Mouse (Mus musculus): Measurements from ENCODE around the gene Med22.
"Not testable (repeated sequence)": the region's sequence is repeated elsewhere in the genome, so short reads cannot be mapped to it uniquely, and the experiment has no call there.

Gene Med22

DNA sequence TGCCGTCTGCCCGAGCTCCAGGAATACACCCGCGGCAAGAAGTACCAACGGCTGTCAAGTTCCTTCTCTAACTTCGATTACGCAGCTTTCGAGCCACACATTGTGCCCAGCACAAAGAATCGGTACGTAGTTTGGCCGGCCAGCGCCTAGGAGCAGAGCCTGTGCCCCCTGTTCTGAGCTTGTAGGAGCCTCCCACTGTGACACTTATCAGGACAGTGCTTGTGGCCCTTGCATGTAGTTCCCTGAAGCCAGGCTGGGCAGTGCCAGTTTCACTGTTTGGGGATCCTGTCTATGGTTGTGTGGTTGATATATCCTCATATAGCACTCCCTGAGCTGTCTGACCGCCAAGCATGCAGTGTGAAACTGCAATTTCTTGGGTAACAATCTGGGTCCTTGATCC is 6.3 kb upstream of the Med22 start:
- DNase-seq (ENCODE audit: extremely low spot score, low read depth, low spot score), result no peak

DNA sequence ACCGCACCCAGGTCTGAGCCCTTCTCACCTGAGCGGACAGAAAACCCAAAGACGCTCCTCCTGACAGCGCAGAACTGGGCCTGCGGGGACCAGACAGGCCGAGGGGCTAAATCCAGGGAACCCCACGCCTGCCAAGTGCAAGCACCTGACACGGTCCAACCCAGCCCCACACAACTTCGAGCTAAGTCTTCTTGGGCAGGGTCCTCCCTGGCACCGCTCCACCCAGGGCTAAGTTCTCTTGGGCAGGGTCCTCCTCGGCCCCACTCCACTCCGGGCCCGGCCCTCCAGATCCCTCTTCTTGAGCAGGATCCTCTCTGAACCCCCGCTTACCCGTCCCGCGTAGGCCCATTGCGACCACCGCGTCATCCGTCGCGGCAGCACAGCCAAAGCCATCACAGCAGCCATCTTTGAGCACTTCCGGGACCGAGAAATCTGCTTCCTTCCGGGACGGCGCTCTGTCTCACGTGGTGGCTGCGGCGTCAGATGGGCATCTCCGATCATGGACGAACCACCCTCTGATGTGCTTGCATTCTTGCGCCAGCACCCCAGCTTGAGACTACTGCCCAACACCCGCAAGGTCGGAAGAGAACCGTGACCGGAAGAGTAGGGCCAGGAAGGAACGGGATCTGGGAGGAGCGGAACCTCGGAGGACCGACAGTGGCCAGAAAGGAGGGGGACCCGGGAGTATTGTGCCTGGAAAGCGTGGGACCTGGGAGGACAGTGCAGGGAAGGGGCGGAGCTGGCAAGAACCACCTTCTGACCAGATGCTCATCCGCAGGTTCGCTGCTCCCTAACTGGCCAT is 5.7 kb upstream of the Med22 start, which contains the start of the genes Surf2 and Surf1:
TSS of gene Surf2 (plus strand) at position 441 of the 802 bp plus-strand sequence.
TSS of gene Surf1 (minus strand) at position 604 of the 802 bp plus-strand sequence.
- DNase-seq (ENCODE audit: extremely low spot score, low read depth, low spot score), result no peak

- no peak for DNase-seq (ENCODE audit: extremely low spot score, low read depth, low spot score)
These were observed 3.9 kb upstream of the Med22 start for GRCm38 (mm10) chr2:26914148-26914941.

GRCm38 (mm10) chr2:26913416-26914147 is 3.1 kb upstream of the Med22 start:
- no peak for DNase-seq (ENCODE audit: extremely low spot score, low read depth, low spot score)

- DNase-seq (ENCODE audit: extremely low spot score, low read depth, low spot score), result no peak
These were observed 1.8 kb upstream of the Med22 start for GRCm38 (mm10) chr2:26912253-26912770.

- no peak for DNase-seq (ENCODE audit: extremely low spot score, low read depth, low spot score)
These were observed 703 bp upstream of the Med22 start for GRCm38 (mm10) chr2:26910994-26911765.

DNA sequence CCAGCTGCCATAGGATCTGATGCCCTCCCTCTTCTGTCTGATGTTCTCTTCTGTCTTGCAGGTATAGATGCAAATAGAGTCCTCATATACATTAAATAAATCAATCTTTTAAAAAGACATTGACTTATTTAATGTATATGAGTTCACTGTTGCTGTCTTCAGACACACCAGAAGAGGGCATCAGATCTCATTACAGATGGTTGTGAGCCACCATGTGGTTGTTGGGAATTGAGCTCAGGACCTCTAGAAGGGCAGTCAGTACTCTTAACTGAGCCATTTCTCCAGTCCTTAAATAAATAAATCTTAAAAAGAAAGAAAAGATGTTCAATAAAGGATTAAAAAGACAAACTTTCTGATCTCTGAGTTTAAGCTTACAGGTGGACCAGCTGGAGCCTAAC is 1.1 kb downstream of the Med22 start:
- no peak for DNase-seq (ENCODE audit: extremely low spot score, low read depth, low spot score)

- DNase-seq (ENCODE audit: extremely low spot score, low read depth, low spot score), result no peak
These were observed 1.6 kb downstream of the Med22 start for GRCm38 (mm10) chr2:26908710-26909386.

DNA sequence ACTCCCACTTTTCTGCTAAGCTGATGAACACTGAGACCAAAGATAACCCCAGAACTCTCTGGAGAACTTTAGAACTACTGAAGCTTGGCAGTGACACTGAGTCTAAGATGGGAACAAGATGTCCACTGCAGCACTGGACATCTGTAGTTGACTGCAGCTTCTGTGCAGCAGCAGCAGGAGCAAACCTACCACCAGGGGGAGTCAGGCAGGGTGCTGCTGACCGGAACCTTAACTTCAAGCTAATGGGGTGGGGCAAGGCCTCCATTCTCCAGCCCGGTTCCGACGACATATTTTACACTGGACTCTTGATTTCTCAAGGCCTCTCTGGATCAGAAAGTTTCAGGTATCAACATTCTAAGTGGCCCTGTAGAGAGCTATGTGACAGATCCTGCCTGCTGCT is 3.4 kb downstream of the Med22 start:
- DNase-seq (ENCODE audit: extremely low spot score, low read depth, low spot score), result no peak

- DNase-seq (ENCODE audit: extremely low spot score, low read depth, low spot score), result no peak
These were observed 4.0 kb downstream of the Med22 start for GRCm38 (mm10) chr2:26906431-26906830.

DNA sequence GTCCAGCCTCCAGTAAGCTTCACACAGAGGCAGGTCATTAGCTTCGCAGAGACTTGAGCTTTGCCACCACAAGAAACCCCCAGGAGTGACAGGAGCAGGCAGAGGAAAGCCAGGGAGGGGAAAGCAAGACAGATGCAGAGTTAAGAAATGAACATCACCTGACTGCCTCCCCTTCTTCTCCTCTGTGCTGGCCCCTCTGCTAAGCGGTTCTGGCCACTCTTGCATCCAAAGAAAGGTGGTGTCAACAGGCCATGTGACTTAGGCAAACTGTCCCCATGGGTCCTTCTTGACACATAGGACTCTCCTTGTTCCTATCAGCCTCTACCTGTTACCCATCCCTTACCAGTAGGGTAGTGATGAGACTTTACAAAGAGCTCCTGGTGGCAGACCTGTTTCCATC is 4.5 kb downstream of the Med22 start:
- DNase-seq (ENCODE audit: extremely low spot score, low read depth, low spot score), result no peak

DNA sequence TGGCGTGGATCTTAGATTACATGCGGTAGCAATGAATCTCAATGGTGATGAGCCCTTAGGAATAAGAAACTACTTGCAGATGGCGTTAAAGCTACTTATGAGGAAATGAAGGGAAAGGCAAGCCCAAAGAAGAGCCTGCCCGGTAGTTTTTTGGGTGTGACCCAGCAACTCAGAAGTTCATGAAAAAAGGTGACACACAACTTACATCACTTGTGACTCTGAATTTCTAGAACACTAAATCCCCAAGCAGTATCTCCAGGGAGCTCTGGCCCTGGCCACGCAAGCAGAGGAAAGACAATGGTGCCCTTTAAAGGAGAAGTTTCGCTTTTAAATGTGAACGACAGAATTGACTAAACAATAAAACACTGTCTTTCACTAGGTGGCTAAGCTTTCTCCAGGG is 7.2 kb downstream of the Med22 start:
- DNase-seq (ENCODE audit: extremely low spot score, low read depth, low spot score), result no peak

DNA sequence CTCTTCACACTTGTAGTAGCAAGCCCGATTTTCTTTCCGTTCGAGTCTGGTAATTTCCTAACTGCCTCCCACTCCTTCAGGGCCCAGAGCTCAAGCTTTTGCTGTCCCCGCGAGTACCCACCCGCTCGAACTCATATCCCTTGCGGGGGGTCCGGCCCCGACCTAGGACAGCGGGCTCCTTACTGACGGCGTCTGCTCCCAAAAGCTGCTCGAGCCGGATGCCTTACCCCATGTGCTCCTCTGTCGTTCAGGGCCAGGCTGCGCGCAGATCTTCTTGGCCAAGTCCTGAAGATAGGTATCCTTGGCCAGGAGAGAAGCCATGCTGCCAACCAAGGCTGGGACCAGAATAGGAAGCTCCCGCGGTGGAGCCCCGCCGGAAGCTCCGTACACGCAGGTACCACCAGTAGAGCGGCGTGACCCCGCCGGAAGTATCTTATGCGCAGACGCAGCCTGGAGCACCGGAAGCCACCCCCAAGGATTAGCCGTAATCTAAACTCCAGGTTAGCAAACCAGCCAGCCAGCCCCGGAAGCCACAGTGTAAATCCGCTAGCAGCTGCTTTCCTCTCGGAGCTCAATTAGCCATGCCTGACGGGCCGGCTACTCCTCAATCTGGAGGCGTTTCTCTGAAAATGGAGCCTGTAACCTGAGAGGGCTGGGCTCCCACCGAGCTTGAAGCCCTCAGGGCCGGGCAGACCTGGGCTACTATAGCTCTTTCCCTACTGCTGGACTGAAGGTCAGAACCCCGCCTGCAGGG is 7.8 kb downstream of the Med22 start, which contains the start of gene Surf6:
TSS of gene Surf6 (minus strand) at position 413 of the 754 bp plus-strand sequence.
- peak; percentile 86 for DNase-seq (ENCODE audit: extremely low spot score, low read depth, low spot score)

DNA sequence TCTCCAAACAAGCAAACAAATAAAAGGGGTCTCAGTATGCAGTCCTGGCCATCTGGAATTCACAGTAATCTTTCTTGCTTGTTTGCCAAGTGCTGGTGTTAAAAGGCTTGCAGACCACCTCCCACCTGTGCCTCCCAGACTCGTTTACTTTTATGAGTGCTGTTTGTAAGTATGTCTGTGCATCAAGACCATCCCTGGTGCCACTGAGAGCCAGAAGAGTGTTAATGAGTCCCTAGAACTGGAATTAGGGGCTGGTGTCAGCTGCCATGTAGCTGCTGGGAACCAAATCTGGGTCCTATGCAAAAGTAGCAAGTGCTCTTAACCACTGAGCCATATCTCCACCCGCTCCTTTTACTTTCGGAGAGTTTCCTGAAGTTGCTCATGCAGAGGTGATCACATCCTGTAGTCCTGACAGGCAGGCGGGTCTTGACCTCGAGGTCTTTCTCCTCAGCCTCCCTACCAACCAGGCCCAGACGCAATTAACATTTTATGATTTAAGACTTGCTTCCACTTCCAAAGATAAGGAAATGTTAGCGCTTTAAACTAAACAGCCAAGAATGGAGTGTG is 8.6 kb downstream of the Med22 start:
- DNase-seq (ENCODE audit: extremely low spot score, low read depth, low spot score), result no peak

DNA sequence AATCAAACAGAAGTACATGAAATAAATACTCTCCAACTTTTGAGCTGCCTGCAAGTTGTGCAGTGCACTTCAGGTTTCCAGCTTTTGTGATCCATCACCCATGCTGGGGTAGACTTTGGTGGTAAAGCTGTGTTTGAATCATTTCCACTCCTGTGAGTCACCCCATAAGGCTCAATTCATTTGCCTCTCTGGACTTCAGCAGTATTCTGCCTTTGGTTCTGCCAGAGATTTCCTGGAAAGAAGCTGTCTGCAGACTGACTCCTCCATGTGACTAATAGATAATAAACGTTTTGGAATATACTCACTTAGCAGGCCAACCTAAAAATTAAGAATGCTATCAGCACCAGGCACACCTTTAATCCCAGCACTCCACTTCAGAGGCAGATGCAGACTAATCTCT is 9.7 kb downstream of the Med22 start:
- DNase-seq (ENCODE audit: extremely low spot score, low read depth, low spot score), result no peak

- no peak for DNase-seq (ENCODE audit: extremely low spot score, low read depth, low spot score)
These were observed 14.6 kb downstream of the Med22 start for GRCm38 (mm10) chr2:26895898-26896297.

- not testable (repeated sequence) for DNase-seq (ENCODE audit: extremely low spot score, low read depth, low spot score)
These were observed 24.3 kb downstream of the Med22 start for GRCm38 (mm10) chr2:26886170-26886569.

DNA sequence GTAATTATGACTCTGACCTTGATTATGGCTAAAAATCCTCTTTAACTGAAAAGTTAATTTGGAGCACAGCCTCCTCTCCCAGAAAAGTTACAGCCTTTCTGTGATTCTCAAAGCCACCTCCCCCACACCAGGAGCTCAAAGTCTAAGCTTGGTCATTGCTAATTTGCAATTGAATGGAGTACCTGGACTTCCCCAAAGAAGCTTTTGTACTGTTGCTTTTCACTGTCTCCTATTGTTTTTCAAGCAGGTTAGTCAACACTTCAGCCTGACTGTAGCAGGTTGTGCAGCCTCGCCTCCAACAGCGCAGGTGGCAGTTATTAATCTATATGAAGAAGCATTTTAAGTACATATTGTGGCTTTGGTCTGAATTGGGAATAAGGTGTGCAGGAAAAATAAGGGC is 24.9 kb downstream of the Med22 start:
- DNase-seq (ENCODE audit: extremely low spot score, low read depth, low spot score), result not testable (repeated sequence)

DNA sequence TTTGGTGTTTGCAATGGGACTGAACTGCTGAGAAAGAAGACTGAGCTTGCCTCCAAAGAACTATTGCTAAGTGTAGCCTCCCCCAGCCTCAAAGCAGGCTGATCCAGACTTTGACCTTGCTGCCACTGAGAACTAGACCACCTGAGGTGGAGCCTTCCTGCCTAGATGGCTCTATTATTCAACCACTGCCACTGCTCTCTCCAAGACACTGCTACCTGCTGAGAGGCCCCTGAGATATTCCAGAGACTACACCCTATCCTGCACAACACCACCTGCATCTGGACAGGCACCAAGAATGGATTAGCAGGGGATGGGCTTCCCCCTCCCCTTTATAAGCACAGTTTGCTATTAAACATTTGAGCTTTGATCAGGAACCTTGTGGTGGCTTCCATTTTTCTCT is 31.9 kb downstream of the Med22 start:
- DNase-seq (ENCODE audit: extremely low spot score, low read depth, low spot score), result no peak

Data from hindlimb bud, embryonic 11.5 days (tissue).